Mouse (Mus musculus): Measurements from ENCODE around the gene Adcy1. TPM values are rescaled to one million over a fixed set of nuclear protein-coding genes. Genes with fewer than 3 reads are reported as not detected.

Gene Adcy1
- total and polyA plus RNA-seq, 2 experiments = under 0.01 to 0.16 TPM

DNA sequence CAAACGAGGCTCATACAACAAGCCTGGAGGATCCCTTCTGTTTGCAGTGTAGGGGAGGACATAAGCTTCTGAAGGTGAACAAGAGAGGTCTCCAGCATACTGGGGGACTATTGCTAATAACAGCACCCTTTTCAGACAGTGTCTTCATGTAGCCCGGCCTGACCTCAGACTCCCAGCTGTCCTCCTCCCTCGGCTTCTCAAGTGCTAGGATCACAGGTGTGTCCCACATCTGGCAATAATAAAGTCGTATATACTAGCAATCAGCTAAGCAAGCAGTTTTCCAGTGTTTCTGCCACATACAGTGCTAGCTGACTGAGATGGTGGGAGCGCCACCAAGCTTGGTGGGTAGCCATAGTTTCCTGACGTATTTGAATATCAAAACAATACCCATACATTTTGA is 22.5 kb upstream of the Adcy1 start:
- H3K36me3 ChIP-seq (ENCODE audit: control insufficient read depth, insufficient read depth, low read length) = no peaks in the 10 kb centered on the region
- H3K4me3 ChIP-seq (ENCODE audit: insufficient read depth, low read depth, low read length) = no peak overlapping the region
- H3K9ac ChIP-seq (ENCODE audit: low read depth, low read length) = no peak overlapping the region
- H3K4me1 ChIP-seq (ENCODE audit: control insufficient read depth, insufficient read depth, low read length) = no peaks in the 10 kb centered on the region
- WGBS = 75% methylated on average over 6 of the region's 6 CpGs
- H3K27me3 ChIP-seq (ENCODE audit: control insufficient read depth, insufficient read depth, low read length) = peaks cover 4% of the 10 kb centered on the region
- no peaks in the 10 kb centered on the region for H3K79me2 ChIP-seq (ENCODE audit: control insufficient read depth, insufficient read depth, low read length)
- DNase-seq (ENCODE audit: extremely low read depth, low read depth, low spot score) = no peak
- H3K27ac ChIP-seq (replicated peaks; ENCODE audit: insufficient read depth, low read depth, low read length) = no peak overlapping the region
- TF ChIP-seq POLR2A (IDR thresholded peaks at IDR 0.05; ENCODE audit: extremely low read depth, insufficient read depth, low read length) = no peak
- TF ChIP-seq CTCF (IDR thresholded peaks at IDR 0.05; ENCODE audit: low read depth, low read length) = no peak

DNA sequence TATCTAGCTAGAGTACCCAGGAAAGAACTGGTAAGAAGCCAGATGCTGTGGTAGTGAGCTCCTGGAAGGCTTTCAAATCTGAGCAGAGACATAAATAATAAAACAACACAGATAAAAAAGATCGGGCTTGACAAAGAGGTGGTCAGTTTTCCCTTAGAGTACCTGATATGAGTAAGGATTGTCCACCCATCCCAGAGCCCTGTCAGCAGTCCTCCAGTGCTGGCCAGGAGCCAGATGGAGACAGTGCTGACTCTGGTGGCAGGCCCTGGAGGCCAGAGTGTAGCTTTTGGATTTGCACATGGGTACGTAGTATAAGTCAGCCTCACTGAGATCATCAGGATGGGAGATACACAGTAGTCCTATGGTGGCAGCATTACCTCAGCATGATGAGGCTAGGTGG is 16.1 kb upstream of the Adcy1 start:
- WGBS = 92% methylated on average over 2 of the region's 2 CpGs
- Histone ChIP-seq H3K4me3 (ENCODE audit: insufficient read depth, low read depth, low read length) (no peak overlapping the region), H3K9ac (ENCODE audit: low read depth, low read length) (no peak overlapping the region), H3K27me3 (ENCODE audit: control insufficient read depth, insufficient read depth, low read length) (no peaks in the 10 kb centered on the region; the same call in 1 of the 2 replicates), H3K79me2 (ENCODE audit: control insufficient read depth, insufficient read depth, low read length) (no peaks in the 10 kb centered on the region), H3K27ac (replicated peaks; ENCODE audit: insufficient read depth, low read depth, low read length) (no peak overlapping the region), H3K36me3 (ENCODE audit: control insufficient read depth, insufficient read depth, low read length) (no peaks in the 10 kb centered on the region), H3K4me1 (ENCODE audit: control insufficient read depth, insufficient read depth, low read length) (no peaks in the 10 kb centered on the region)
- no peak for TF ChIP-seq CTCF (IDR thresholded peaks at IDR 0.05; ENCODE audit: low read depth, low read length)
- TF ChIP-seq POLR2A (IDR thresholded peaks at IDR 0.05; ENCODE audit: extremely low read depth, insufficient read depth, low read length) = no peak
- DNase-seq (ENCODE audit: extremely low read depth, low read depth, low spot score) = no peak

DNA sequence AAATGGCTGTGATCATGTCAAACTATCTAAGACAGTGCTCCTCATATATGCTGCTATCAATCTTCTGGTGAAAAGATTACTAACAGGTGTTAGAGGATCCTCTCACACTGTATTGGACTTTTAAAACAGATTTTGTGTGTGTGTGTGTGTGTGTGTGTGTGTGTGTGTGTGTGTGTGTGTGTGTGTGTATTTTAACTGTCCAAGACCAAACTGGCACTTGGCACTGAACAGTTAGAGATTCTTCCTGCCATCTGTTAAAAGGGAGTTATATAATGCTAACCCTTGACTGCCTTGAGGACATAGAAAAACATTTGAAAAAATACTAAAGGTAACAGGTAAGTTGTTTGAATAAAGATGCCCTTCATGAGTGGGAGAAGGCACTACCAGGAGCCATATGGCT is 15.7 kb upstream of the Adcy1 start:
- H3K36me3 ChIP-seq (ENCODE audit: control insufficient read depth, insufficient read depth, low read length) = no peaks in the 10 kb centered on the region
- no peak overlapping the region for H3K4me3 ChIP-seq (ENCODE audit: insufficient read depth, low read depth, low read length)
- DNase-seq (ENCODE audit: extremely low read depth, low read depth, low spot score) = no peak
- no peaks in the 10 kb centered on the region for H3K4me1 ChIP-seq (ENCODE audit: control insufficient read depth, insufficient read depth, low read length)
- no peak overlapping the region for H3K27ac ChIP-seq (replicated peaks; ENCODE audit: insufficient read depth, low read depth, low read length)
- TF ChIP-seq POLR2A (IDR thresholded peaks at IDR 0.05; ENCODE audit: extremely low read depth, insufficient read depth, low read length) = no peak
- TF ChIP-seq CTCF (IDR thresholded peaks at IDR 0.05; ENCODE audit: low read depth, low read length) = no peak
- H3K79me2 ChIP-seq (ENCODE audit: control insufficient read depth, insufficient read depth, low read length) = no peaks in the 10 kb centered on the region
- no peaks in the 10 kb centered on the region; the same call in 1 of the 2 replicates for H3K27me3 ChIP-seq (ENCODE audit: control insufficient read depth, insufficient read depth, low read length)
- no peak overlapping the region for H3K9ac ChIP-seq (ENCODE audit: low read depth, low read length)

DNA sequence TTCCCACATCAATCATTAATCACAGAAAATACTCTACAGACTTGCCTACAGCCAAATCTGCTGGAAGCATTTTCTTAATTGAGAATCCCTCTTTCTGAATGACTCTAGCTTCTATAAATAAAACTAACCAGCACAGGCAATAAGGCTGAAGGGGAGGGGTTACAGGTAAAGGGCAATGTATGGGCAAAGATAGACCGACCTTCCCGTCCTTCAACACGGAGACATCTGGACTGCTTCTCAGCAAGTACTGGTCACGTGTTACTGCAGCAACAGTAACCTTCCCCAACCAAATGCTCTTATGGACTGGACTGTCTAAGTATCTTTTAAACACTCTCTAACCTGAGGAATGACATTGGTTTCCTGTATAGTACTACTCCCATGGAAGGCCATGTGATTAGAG is 9.6 kb upstream of the Adcy1 start:
- Histone ChIP-seq H3K79me2 (ENCODE audit: control insufficient read depth, insufficient read depth, low read length) (no peaks in the 10 kb centered on the region), H3K27ac (replicated peaks; ENCODE audit: insufficient read depth, low read depth, low read length) (no peak overlapping the region), H3K4me3 (ENCODE audit: insufficient read depth, low read depth, low read length) (no peak overlapping the region), H3K27me3 (ENCODE audit: control insufficient read depth, insufficient read depth, low read length) (no peaks in the 10 kb centered on the region), H3K36me3 (ENCODE audit: control insufficient read depth, insufficient read depth, low read length) (no peaks in the 10 kb centered on the region), H3K4me1 (ENCODE audit: control insufficient read depth, insufficient read depth, low read length) (no peaks in the 10 kb centered on the region), H3K9ac (ENCODE audit: low read depth, low read length) (no peak overlapping the region)
- TF ChIP-seq POLR2A (IDR thresholded peaks at IDR 0.05; ENCODE audit: extremely low read depth, insufficient read depth, low read length) (no peak), CTCF (IDR thresholded peaks at IDR 0.05; ENCODE audit: low read depth, low read length) (no peak)
- 86% methylated on average over 4 of the region's 4 CpGs for WGBS
- DNase-seq (ENCODE audit: extremely low read depth, low read depth, low spot score) = no peak

DNA sequence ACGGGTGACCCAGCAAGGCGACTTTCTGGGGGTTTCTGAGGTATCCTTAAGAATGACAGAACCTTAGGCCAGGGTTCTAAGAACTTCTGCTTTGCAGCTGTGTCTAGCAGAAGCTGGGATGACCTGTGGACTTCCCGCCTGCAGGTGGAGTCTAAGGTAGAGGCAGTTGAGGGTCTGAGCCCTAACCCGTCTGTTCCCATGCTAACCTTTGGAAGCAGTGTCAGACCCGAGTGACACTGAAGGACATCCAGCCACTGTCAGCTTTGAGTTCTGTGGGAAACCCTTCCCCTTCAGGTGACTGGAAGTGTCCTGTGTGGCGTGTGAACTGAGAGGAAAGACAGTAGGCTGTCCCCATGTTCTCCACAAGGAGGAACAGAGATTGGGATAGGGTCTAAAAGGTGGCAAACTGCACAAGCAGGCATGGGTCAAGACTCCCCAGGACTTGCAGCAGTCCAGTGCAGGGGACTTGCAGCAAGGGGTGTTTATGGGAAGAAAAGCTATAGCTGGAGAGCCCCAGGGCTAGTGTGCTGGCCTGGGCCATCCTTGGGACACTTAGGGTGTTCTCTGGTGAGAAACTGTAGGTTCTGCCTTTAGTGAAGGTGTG is 8.5 kb upstream of the Adcy1 start:
- 78% methylated on average over 6 of the region's 6 CpGs for WGBS

DNA sequence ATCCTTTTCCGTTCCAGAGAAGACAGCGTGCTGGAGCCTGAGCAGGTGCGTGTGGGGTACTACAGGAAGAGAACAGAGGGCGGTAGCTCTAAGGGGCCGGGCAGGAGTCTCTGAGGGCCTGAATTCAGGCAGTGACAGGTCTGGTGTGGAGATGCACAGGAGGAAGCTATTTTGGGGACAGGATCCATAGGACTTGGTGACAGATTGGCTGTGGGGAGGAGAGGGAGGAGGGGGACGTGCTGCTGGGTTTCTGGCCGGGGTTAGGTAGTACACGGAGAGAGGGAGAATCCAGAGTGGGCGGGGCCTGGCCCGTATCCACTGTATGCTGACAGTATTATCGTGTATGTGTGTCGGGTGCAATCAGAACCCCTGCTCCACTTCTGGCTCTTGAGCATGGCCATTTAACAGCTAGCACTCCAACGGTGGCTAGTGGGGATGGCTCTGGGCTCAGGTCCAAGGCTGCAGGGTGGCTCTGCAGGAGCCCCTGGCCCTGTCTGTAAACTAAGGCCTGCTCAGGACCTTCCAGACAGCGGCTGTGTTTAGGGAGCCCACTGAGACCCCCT is 7.8 kb upstream of the Adcy1 start:
- Histone ChIP-seq H3K4me1 (ENCODE audit: control insufficient read depth, insufficient read depth, low read length) (no peaks in the 10 kb centered on the region), H3K9ac (ENCODE audit: low read depth, low read length) (no peak overlapping the region), H3K4me3 (ENCODE audit: insufficient read depth, low read depth, low read length) (no peak overlapping the region), H3K36me3 (ENCODE audit: control insufficient read depth, insufficient read depth, low read length) (no peaks in the 10 kb centered on the region), H3K27ac (replicated peaks; ENCODE audit: insufficient read depth, low read depth, low read length) (no peak overlapping the region), H3K27me3 (ENCODE audit: control insufficient read depth, insufficient read depth, low read length) (no peaks in the 10 kb centered on the region), H3K79me2 (ENCODE audit: control insufficient read depth, insufficient read depth, low read length) (no peaks in the 10 kb centered on the region)
- WGBS = 26% methylated on average over 14 of the region's 14 CpGs
- DNase-seq (ENCODE audit: extremely low read depth, low read depth, low spot score) = no peak
- TF ChIP-seq POLR2A (IDR thresholded peaks at IDR 0.05; ENCODE audit: extremely low read depth, insufficient read depth, low read length) (no peak), CTCF (IDR thresholded peaks at IDR 0.05; ENCODE audit: low read depth, low read length) (no peak)

More for the DNA sequence above, 8.5 kb upstream of the Adcy1 start:
- no peaks in the 10 kb centered on the region for H3K79me2 ChIP-seq (ENCODE audit: control insufficient read depth, insufficient read depth, low read length)
- H3K36me3 ChIP-seq (ENCODE audit: control insufficient read depth, insufficient read depth, low read length) = no peaks in the 10 kb centered on the region
- H3K27ac ChIP-seq (replicated peaks; ENCODE audit: insufficient read depth, low read depth, low read length) = no peak overlapping the region
- H3K4me1 ChIP-seq (ENCODE audit: control insufficient read depth, insufficient read depth, low read length) = no peaks in the 10 kb centered on the region
- H3K4me3 ChIP-seq (ENCODE audit: insufficient read depth, low read depth, low read length) = no peak overlapping the region
- no peak for DNase-seq (ENCODE audit: extremely low read depth, low read depth, low spot score)
- no peak for TF ChIP-seq CTCF (IDR thresholded peaks at IDR 0.05; ENCODE audit: low read depth, low read length)
- no peak for TF ChIP-seq POLR2A (IDR thresholded peaks at IDR 0.05; ENCODE audit: extremely low read depth, insufficient read depth, low read length)
- H3K27me3 ChIP-seq (ENCODE audit: control insufficient read depth, insufficient read depth, low read length) = no peaks in the 10 kb centered on the region
- no peak overlapping the region for H3K9ac ChIP-seq (ENCODE audit: low read depth, low read length)

Measured in liver, adult 2 months (tissue).